Mouse (Mus musculus): ENCODE measurements around the gene Cysltr2. TPM values are rescaled to one million over a fixed set of nuclear protein-coding genes. Genes with fewer than 3 reads are reported as not detected.

Gene Cysltr2
- polyA plus RNA-seq, 1 experiment from 2014 or later, result 2.0 TPM

DNA sequence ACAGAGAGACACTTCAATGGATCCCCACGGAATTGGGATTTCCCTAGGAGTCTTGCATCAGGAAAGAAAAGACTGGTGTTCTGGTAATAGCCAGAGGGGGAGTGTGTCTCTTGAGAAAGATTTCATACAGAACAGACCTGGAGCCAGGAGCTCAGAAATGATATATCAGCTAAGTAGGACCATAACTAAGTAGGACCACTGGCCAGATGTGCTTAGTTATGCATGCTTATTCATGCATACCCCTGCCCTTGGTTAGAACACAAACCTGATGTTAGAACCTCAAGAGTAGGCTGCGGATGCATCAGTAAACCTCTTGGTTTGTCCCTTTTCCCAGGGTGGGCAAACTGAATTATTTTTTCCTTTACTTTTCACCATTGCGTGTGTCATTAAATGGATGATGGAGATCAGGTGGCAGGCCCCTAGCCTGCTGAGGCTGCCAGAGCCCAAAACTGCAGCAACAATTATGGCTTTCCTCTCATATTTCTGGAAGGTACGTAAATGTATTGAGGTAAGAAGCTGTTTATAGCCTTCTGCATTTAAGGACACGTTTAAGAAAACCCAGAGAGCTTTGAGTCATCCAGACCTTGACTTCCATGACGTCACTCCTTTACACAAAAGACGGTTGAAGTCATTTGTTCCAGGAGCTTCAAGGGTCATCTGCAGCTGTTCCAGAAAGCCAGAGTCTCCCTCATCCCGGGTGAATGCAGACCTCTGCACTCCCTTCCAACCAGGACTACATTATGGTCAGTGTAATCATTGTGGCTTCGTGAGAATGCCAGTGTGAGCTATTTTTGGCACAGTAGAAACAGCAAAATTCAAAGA lies 35.0 kb downstream of the Cysltr2 start:
- ATAC-seq (replicated peaks; ENCODE audit: extremely low read depth, insufficient read depth, low FRiP score), result no peak
- Histone ChIP-seq H3K27ac (ENCODE audit: low read length) (no peak overlapping the region), H3K4me2 (ENCODE audit: low read depth, low read length) (no peak overlapping the region), H3K9ac (ENCODE audit: low read length) (no peak overlapping the region), H3K36me3 (ENCODE audit: control insufficient read depth, insufficient read depth) (no peaks in the 10 kb centered on the region), H3K9me3 (replicated peaks; ENCODE audit: control insufficient read depth, low read length) (no peaks in the 10 kb centered on the region), H3K27me3 (ENCODE audit: control insufficient read depth, insufficient read depth, low read length) (no peaks in the 10 kb centered on the region), H3K4me1 (ENCODE audit: control insufficient read depth, insufficient read depth, low read length) (no peaks in the 10 kb centered on the region), H3K4me3 (ENCODE audit: low read length) (no peak overlapping the region)
- 43% methylated on average over 9 of the region's 9 CpGs for WGBS

DNA sequence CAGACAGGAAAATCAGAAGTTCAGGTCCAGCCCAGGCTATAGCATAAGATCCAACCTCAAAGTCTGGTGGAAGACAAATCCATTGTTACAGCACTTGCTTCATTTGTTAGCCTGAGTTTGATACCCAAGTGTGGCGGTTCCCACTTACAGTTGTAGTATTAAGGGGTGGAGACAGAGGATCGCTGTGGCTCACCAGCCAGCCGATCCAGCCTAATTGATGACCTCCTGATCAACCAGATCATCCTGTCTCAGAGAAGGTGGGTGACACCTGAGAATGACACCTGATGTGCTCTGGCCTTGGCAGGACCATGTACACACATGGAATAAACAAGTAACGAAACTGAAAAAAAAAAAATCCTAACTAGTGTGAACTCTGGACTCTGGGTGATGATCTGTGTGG lies 47.1 kb downstream of the Cysltr2 start:
- Histone ChIP-seq H3K27ac (ENCODE audit: low read length) (no peak overlapping the region), H3K27me3 (ENCODE audit: control insufficient read depth, insufficient read depth, low read length) (no peaks in the 10 kb centered on the region), H3K4me1 (ENCODE audit: control insufficient read depth, insufficient read depth, low read length) (no peaks in the 10 kb centered on the region), H3K36me3 (ENCODE audit: control insufficient read depth, insufficient read depth) (no peaks in the 10 kb centered on the region), H3K4me2 (ENCODE audit: low read depth, low read length) (no peak overlapping the region), H3K4me3 (ENCODE audit: low read length) (no peak overlapping the region), H3K9ac (ENCODE audit: low read length) (no peak overlapping the region), H3K9me3 (replicated peaks; ENCODE audit: control insufficient read depth, low read length) (no peaks in the 10 kb centered on the region)
- 89% methylated on average over 4 of the region's 4 CpGs for whole genome bisulfite sequencing
- no peak for ATAC-seq (replicated peaks; ENCODE audit: extremely low read depth, insufficient read depth, low FRiP score)

DNA sequence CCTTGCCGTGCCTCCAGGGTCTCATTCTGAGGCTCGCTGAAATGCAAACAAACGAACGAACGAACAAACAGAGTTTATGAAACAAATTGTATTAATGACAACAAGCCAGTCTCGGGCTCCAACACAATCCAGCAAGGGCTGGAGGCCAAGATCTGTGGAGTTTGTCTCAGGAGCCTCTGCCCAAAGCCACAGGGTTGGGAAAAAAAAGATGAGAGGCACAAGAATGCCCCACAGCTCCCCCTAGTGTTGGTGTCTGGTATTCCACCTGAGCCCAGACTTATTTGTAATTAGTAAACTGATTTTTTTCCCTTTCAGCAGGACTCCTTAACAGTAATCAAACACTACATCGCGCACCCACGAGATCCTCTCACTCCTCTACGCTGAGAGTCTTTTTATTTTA lies 48.6 kb downstream of the Cysltr2 start:
- WGBS, result 40% methylated on average over 10 of the region's 10 CpGs
- Histone ChIP-seq H3K4me3 (ENCODE audit: low read length) (no peak overlapping the region), H3K4me2 (ENCODE audit: low read depth, low read length) (no peak overlapping the region)

DNA sequence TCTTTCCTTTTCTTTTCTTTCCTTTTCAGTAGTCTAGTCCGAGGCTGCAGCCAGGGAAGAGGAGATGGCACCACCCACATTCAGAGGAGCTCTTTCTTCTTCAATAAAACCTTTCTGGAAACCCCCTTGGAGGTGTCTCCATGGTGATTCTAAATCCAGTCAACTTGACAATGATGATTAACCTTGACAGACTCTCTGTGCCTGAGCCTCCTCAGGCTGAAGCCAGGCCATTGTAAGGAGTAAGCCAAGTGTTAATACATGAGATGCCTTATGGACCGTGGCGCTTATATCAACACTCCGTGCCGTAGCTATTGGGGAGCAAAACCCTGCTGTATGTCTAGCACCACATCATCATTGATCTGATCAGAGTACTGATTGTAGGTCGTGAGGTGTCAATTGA lies 50.8 kb downstream of the Cysltr2 start:
- Histone ChIP-seq H3K9ac (ENCODE audit: low read length) (no peak overlapping the region), H3K4me1 (ENCODE audit: control insufficient read depth, insufficient read depth, low read length) (no peaks in the 10 kb centered on the region), H3K4me3 (ENCODE audit: low read length) (no peak overlapping the region), H3K4me2 (ENCODE audit: low read depth, low read length) (no peak overlapping the region), H3K9me3 (replicated peaks; ENCODE audit: control insufficient read depth, low read length) (no peaks in the 10 kb centered on the region), H3K27me3 (ENCODE audit: control insufficient read depth, insufficient read depth, low read length) (no peaks in the 10 kb centered on the region), H3K36me3 (ENCODE audit: control insufficient read depth, insufficient read depth) (no peaks in the 10 kb centered on the region), H3K27ac (ENCODE audit: low read length) (no peak overlapping the region)
- no peak for ATAC-seq (replicated peaks; ENCODE audit: extremely low read depth, insufficient read depth, low FRiP score)
- WGBS, result 86% methylated on average over 6 of the region's 6 CpGs

More for the DNA sequence above, 48.6 kb downstream of the Cysltr2 start:
- H3K27me3 ChIP-seq (ENCODE audit: control insufficient read depth, insufficient read depth, low read length), result no peaks in the 10 kb centered on the region
- no peaks in the 10 kb centered on the region for H3K9me3 ChIP-seq (replicated peaks; ENCODE audit: control insufficient read depth, low read length)
- no peaks in the 10 kb centered on the region for H3K4me1 ChIP-seq (ENCODE audit: control insufficient read depth, insufficient read depth, low read length)
- ATAC-seq (replicated peaks; ENCODE audit: extremely low read depth, insufficient read depth, low FRiP score), result no peak
- H3K36me3 ChIP-seq (ENCODE audit: control insufficient read depth, insufficient read depth), result no peaks in the 10 kb centered on the region
- H3K27ac ChIP-seq (ENCODE audit: low read length), result no peak overlapping the region
- no peak overlapping the region for H3K9ac ChIP-seq (ENCODE audit: low read length)

DNA sequence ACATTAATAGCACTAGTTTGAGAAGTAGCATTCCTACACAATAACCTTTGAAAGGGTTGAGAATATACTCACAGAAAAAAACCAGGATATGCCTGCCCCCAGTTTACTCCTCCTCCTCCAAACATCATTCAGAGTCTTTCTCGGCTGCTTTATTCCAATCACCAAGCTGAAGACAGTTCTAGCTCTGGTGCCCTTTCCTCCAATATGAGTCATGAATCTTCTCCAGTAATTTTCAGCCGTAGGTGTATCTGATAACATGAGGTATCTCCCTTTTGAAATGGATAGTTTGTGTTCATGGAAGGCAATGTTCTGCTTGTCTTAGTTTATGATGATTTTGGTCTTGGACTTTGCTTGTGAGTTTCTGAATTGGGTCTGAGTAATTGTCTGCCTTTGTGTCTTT lies 62.9 kb downstream of the Cysltr2 start:
- Histone ChIP-seq H3K4me1 (ENCODE audit: control insufficient read depth, insufficient read depth, low read length) (no peaks in the 10 kb centered on the region), H3K27me3 (ENCODE audit: control insufficient read depth, insufficient read depth, low read length) (no peaks in the 10 kb centered on the region), H3K9ac (ENCODE audit: low read length) (no peak overlapping the region), H3K4me3 (ENCODE audit: low read length) (no peak overlapping the region), H3K9me3 (replicated peaks; ENCODE audit: control insufficient read depth, low read length) (no peaks in the 10 kb centered on the region), H3K36me3 (ENCODE audit: control insufficient read depth, insufficient read depth) (no peaks in the 10 kb centered on the region), H3K4me2 (ENCODE audit: low read depth, low read length) (no peak overlapping the region), H3K27ac (ENCODE audit: low read length) (no peak overlapping the region)
- WGBS, result 67% methylated on average over 2 of the region's 2 CpGs
- ATAC-seq (replicated peaks; ENCODE audit: extremely low read depth, insufficient read depth, low FRiP score), result no peak

DNA sequence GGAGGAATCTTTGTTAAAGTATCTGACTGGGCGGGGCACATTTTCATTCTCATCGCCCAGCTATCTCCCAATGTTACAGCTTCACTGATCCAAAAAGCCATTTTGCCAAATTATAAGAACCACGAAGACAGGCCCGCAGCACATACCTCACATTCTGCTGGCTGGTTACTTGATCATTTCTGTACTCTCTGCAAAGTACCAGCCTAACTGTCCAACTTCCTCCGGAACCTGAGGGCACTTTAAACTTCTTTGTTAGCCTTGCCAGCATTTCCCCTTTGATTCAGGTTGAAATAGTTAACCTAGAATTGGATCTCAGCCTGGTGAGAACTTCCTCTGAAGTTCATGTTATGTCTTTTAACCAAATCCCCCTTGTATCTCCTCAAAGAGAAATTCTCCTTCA lies 63.8 kb downstream of the Cysltr2 start:
- H3K9ac ChIP-seq (ENCODE audit: low read length), result no peak overlapping the region
- H3K4me1 ChIP-seq (ENCODE audit: control insufficient read depth, insufficient read depth, low read length), result no peaks in the 10 kb centered on the region
- H3K4me3 ChIP-seq (ENCODE audit: low read length), result no peak overlapping the region
- WGBS, result 85% methylated on average over 5 of the region's 5 CpGs
- H3K4me2 ChIP-seq (ENCODE audit: low read depth, low read length), result no peak overlapping the region
- H3K27ac ChIP-seq (ENCODE audit: low read length), result no peak overlapping the region
- no peaks in the 10 kb centered on the region for H3K27me3 ChIP-seq (ENCODE audit: control insufficient read depth, insufficient read depth, low read length)
- H3K9me3 ChIP-seq (replicated peaks; ENCODE audit: control insufficient read depth, low read length), result no peaks in the 10 kb centered on the region
- no peaks in the 10 kb centered on the region for H3K36me3 ChIP-seq (ENCODE audit: control insufficient read depth, insufficient read depth)
- no peak for ATAC-seq (replicated peaks; ENCODE audit: extremely low read depth, insufficient read depth, low FRiP score)

DNA sequence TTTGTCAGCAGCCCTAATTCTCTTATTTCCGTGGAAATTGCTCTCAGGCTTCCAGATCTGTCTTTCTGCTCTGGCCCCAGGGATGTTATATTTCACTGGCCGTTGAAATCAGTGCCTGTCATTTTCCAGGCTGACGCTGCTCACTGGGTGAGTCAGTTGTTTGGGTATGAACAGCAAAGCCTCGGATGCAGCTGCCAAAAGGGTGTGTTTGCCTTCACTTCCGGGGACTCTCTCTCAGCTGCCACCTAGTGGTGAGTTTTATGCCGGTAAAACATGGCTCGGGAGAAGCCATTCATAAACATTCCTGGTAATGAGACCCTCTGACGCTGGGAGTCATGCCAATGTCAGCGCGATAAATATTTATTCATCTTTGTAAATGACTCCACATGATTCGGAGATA lies 65.5 kb downstream of the Cysltr2 start:
- peak; percentile 67 for ATAC-seq (replicated peaks; ENCODE audit: extremely low read depth, insufficient read depth, low FRiP score)
- Histone ChIP-seq H3K4me3 (ENCODE audit: low read length) (peak overlapping the region; percentile 15), H3K4me2 (ENCODE audit: low read depth, low read length) (peak overlapping the region; percentile 49), H3K4me1 (ENCODE audit: control insufficient read depth, insufficient read depth, low read length) (no peaks in the 10 kb centered on the region), H3K9me3 (replicated peaks; ENCODE audit: control insufficient read depth, low read length) (0 out of 2 replicates have a peak, but pooled peaks cover 2% of the 10 kb centered on the region), H3K36me3 (ENCODE audit: control insufficient read depth, insufficient read depth) (no peaks in the 10 kb centered on the region), H3K9ac (ENCODE audit: low read length) (peak overlapping the region; percentile 5; the same call in 1 of the 2 replicates), H3K27me3 (ENCODE audit: control insufficient read depth, insufficient read depth, low read length) (no peaks in the 10 kb centered on the region), H3K27ac (ENCODE audit: low read length) (no peak overlapping the region)
- WGBS, result 8% methylated on average over 11 of the region's 11 CpGs

DNA sequence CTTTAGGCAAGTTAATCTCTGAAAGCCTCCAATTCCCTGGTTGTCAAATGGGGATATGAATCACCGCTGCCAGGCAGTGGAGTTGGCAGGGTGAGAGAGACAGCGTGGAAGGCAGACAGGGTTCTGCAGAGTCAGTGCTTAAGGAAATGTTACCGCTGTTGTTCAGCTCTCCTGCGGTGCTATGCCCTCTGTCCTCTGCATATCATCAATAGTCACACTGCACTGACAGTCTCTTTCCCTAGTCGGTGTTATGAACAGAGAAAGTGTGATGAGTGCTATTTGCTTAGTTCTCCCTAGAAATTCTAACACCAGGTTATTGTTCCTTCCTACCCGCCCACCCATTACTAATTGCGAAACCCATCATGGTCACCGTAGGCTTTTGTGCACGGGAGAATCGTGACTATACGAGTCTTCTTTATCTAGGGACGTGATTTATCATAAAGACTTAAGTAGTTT lies 65.9 kb downstream of the Cysltr2 start:
- WGBS, result 52% methylated on average over 12 of the region's 12 CpGs
- Histone ChIP-seq H3K4me1 (ENCODE audit: control insufficient read depth, insufficient read depth, low read length) (no peaks in the 10 kb centered on the region), H3K27me3 (ENCODE audit: control insufficient read depth, insufficient read depth, low read length) (no peaks in the 10 kb centered on the region), H3K4me3 (ENCODE audit: low read length) (peak overlapping the region; percentile 15), H3K36me3 (ENCODE audit: control insufficient read depth, insufficient read depth) (no peaks in the 10 kb centered on the region), H3K27ac (ENCODE audit: low read length) (no peak overlapping the region), H3K4me2 (ENCODE audit: low read depth, low read length) (peak overlapping the region; percentile 49), H3K9ac (ENCODE audit: low read length) (peak overlapping the region; percentile 5; the same call in 1 of the 2 replicates), H3K9me3 (replicated peaks; ENCODE audit: control insufficient read depth, low read length) (0 out of 2 replicates have a peak, but pooled peaks cover 2% of the 10 kb centered on the region)
- ATAC-seq (replicated peaks; ENCODE audit: extremely low read depth, insufficient read depth, low FRiP score), result no peak

DNA sequence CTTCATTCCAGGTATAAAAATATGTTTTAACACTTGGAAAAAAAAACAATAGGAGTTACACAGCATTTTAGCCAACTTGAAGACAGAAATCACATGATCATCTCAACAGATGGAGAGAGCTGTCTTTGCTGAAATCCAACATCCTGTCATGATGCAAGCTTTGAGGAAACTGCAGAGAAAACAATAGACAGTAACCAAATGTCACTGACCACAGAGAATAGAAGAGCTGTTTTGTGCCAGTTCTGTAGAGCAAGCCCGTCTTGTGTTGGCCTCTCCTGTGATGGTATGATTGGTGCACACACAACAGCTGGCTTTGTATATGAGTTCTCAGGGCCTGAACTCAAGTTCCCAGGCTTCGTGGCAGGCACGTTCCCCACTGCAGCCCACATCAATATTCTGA lies 68.2 kb downstream of the Cysltr2 start:
- Histone ChIP-seq H3K36me3 (ENCODE audit: control insufficient read depth, insufficient read depth) (no peaks in the 10 kb centered on the region), H3K9ac (ENCODE audit: low read length) (no peak overlapping the region), H3K4me2 (ENCODE audit: low read depth, low read length) (no peak overlapping the region), H3K27ac (ENCODE audit: low read length) (no peak overlapping the region), H3K4me1 (ENCODE audit: control insufficient read depth, insufficient read depth, low read length) (no peaks in the 10 kb centered on the region), H3K9me3 (replicated peaks; ENCODE audit: control insufficient read depth, low read length) (0 out of 2 replicates have a peak, but pooled peaks cover 2% of the 10 kb centered on the region), H3K27me3 (ENCODE audit: control insufficient read depth, insufficient read depth, low read length) (no peaks in the 10 kb centered on the region), H3K4me3 (ENCODE audit: low read length) (no peak overlapping the region)
- WGBS, result 69% methylated on average over 3 of the region's 3 CpGs
- no peak for ATAC-seq (replicated peaks; ENCODE audit: extremely low read depth, insufficient read depth, low FRiP score)
